Mouse (Mus musculus): ENCODE results near the gene Slc25a11. TPM values are rescaled to one million over a fixed set of nuclear protein-coding genes. Genes with fewer than 3 reads are reported as not detected.

Slc25a11 gene
- polyA plus RNA-seq, 1 experiment = 184 TPM

- Histone ChIP-seq H3K4me3 (replicated peaks; ENCODE audit: insufficient read depth, low read depth, low read length) (no peak overlapping the region), H3K27ac (ENCODE audit: insufficient read depth, low read length) (no peak overlapping the region), H3K4me1 (ENCODE audit: control insufficient read depth, insufficient read depth, low read length) (no peaks in the 10 kb centered on the region), H3K27me3 (ENCODE audit: control insufficient read depth, insufficient read depth, low read length) (no peaks in the 10 kb centered on the region)
- TF ChIP-seq CTCF (IDR thresholded peaks at IDR 0.05; ENCODE audit: borderline replicate concordance, insufficient read depth, low read depth, low read length) (no peak), POLR2A (IDR thresholded peaks at IDR 0.05; ENCODE audit: borderline replicate concordance, insufficient read depth, low read length) (no peak)
- 76% methylated on average over 4 of the region's 4 CpGs for WGBS
- DNase-seq = no peak
Measured at GRCm38 (mm10) chr11:70626877-70627276, 20.4 kb downstream of the Slc25a11 start.

GRCm38 (mm10) chr11:70625473-70625872 lies 21.8 kb downstream of the Slc25a11 start:
- DNase-seq = no peak
- Histone ChIP-seq H3K27ac (ENCODE audit: insufficient read depth, low read length) (no peak overlapping the region), H3K27me3 (ENCODE audit: control insufficient read depth, insufficient read depth, low read length) (no peaks in the 10 kb centered on the region), H3K4me1 (ENCODE audit: control insufficient read depth, insufficient read depth, low read length) (no peaks in the 10 kb centered on the region), H3K4me3 (replicated peaks; ENCODE audit: insufficient read depth, low read depth, low read length) (no peak overlapping the region)
- no peak for TF ChIP-seq POLR2A (IDR thresholded peaks at IDR 0.05; ENCODE audit: borderline replicate concordance, insufficient read depth, low read length)
- TF ChIP-seq CTCF (IDR thresholded peaks at IDR 0.05; ENCODE audit: borderline replicate concordance, insufficient read depth, low read depth, low read length) = peak; percentile 64
- WGBS = 23% methylated on average over 4 of the region's 4 CpGs

- 71% methylated on average over 10 of the region's 10 CpGs for WGBS
- Histone ChIP-seq H3K4me3 (replicated peaks; ENCODE audit: insufficient read depth, low read depth, low read length) (no peak overlapping the region), H3K4me1 (ENCODE audit: control insufficient read depth, insufficient read depth, low read length) (no peaks in the 10 kb centered on the region)
Measured at GRCm38 (mm10) chr11:70623053-70623742, 24.1 kb downstream of the Slc25a11 start.

GRCm38 (mm10) chr11:70621972-70622814 lies 25.1 kb downstream of the Slc25a11 start:
- Histone ChIP-seq H3K4me1 (ENCODE audit: control insufficient read depth, insufficient read depth, low read length) (no peaks in the 10 kb centered on the region), H3K27me3 (ENCODE audit: control insufficient read depth, insufficient read depth, low read length) (no peaks in the 10 kb centered on the region), H3K4me3 (replicated peaks; ENCODE audit: insufficient read depth, low read depth, low read length) (no peak overlapping the region), H3K27ac (ENCODE audit: insufficient read depth, low read length) (no peak overlapping the region)
- TF ChIP-seq CTCF (IDR thresholded peaks at IDR 0.05; ENCODE audit: borderline replicate concordance, insufficient read depth, low read depth, low read length) (no peak), POLR2A (IDR thresholded peaks at IDR 0.05; ENCODE audit: borderline replicate concordance, insufficient read depth, low read length) (no peak)
- DNase-seq = no peak
- 22% methylated on average over 7 of the region's 7 CpGs for WGBS

More at GRCm38 (mm10) chr11:70623053-70623742, 24.1 kb downstream of the Slc25a11 start:
- Histone ChIP-seq H3K27me3 (ENCODE audit: control insufficient read depth, insufficient read depth, low read length) (no peaks in the 10 kb centered on the region), H3K27ac (ENCODE audit: insufficient read depth, low read length) (no peak overlapping the region)
- no peak for DNase-seq
- TF ChIP-seq CTCF (IDR thresholded peaks at IDR 0.05; ENCODE audit: borderline replicate concordance, insufficient read depth, low read depth, low read length) (no peak), POLR2A (IDR thresholded peaks at IDR 0.05; ENCODE audit: borderline replicate concordance, insufficient read depth, low read length) (no peak)

- TF ChIP-seq POLR2A (IDR thresholded peaks at IDR 0.05; ENCODE audit: borderline replicate concordance, insufficient read depth, low read length) (no peak), CTCF (IDR thresholded peaks at IDR 0.05; ENCODE audit: borderline replicate concordance, insufficient read depth, low read depth, low read length) (no peak)
- no peaks in the 10 kb centered on the region for H3K27me3 ChIP-seq (ENCODE audit: control insufficient read depth, insufficient read depth, low read length)
- 38% methylated on average over 1 of the region's 1 CpGs for WGBS
- peaks cover 4% of the 10 kb centered on the region; the same call in 1 of the 2 replicates for H3K4me1 ChIP-seq (ENCODE audit: control insufficient read depth, insufficient read depth, low read length)
- DNase-seq = no peak
- no peak within 1 kb of the TSS for H3K4me3 ChIP-seq (replicated peaks; ENCODE audit: insufficient read depth, low read depth, low read length)
- H3K27ac ChIP-seq (ENCODE audit: insufficient read depth, low read length) = no peak within 1 kb of the TSS
Measured at GRCm38 (mm10) chr11:70619101-70619500, 28.2 kb downstream of the Slc25a11 start, which contains the start of gene Chrne. TSS of gene Chrne (minus strand) at chr11:70619216.

- DNase-seq = no peak
- TF ChIP-seq POLR2A (IDR thresholded peaks at IDR 0.05; ENCODE audit: borderline replicate concordance, insufficient read depth, low read length) = no peak
- TF ChIP-seq CTCF (IDR thresholded peaks at IDR 0.05; ENCODE audit: borderline replicate concordance, insufficient read depth, low read depth, low read length) = no peak
- Histone ChIP-seq H3K27ac (ENCODE audit: insufficient read depth, low read length) (no peak within 1 kb of the TSS), H3K27me3 (ENCODE audit: control insufficient read depth, insufficient read depth, low read length) (no peaks in the 10 kb centered on the region), H3K4me3 (replicated peaks; ENCODE audit: insufficient read depth, low read depth, low read length) (peak within 1 kb of the TSS; percentile 39), H3K4me1 (ENCODE audit: control insufficient read depth, insufficient read depth, low read length) (peaks cover 4% of the 10 kb centered on the region; the same call in 1 of the 2 replicates)
- WGBS = 10% methylated on average over 21 of the region's 21 CpGs
Measured at GRCm38 (mm10) chr11:70615516-70616093, 31.7 kb downstream of the Slc25a11 start, which contains the start of gene 4930544D05Rik. TSS of gene 4930544D05Rik (plus strand) at chr11:70615848.

- Histone ChIP-seq H3K4me3 (replicated peaks; ENCODE audit: insufficient read depth, low read depth, low read length) (peak overlapping the region; percentile 39), H3K27me3 (ENCODE audit: control insufficient read depth, insufficient read depth, low read length) (no peaks in the 10 kb centered on the region)
- WGBS = 4% methylated on average over 17 of the region's 17 CpGs
Measured at GRCm38 (mm10) chr11:70615074-70615473, 32.2 kb downstream of the Slc25a11 start.

More at GRCm38 (mm10) chr11:70615074-70615473, 32.2 kb downstream of the Slc25a11 start:
- TF ChIP-seq POLR2A (IDR thresholded peaks at IDR 0.05; ENCODE audit: borderline replicate concordance, insufficient read depth, low read length) (no peak), CTCF (IDR thresholded peaks at IDR 0.05; ENCODE audit: borderline replicate concordance, insufficient read depth, low read depth, low read length) (no peak)
- peak in 1 of 2 experiments; percentile 28 for DNase-seq
- H3K4me1 ChIP-seq (ENCODE audit: control insufficient read depth, insufficient read depth, low read length) = peaks cover 4% of the 10 kb centered on the region; the same call in 1 of the 2 replicates
- H3K27ac ChIP-seq (ENCODE audit: insufficient read depth, low read length) = no peak overlapping the region
